Comparison of ENCODE assay signal across 22 mouse cellular contexts in the genomic region with DNA sequence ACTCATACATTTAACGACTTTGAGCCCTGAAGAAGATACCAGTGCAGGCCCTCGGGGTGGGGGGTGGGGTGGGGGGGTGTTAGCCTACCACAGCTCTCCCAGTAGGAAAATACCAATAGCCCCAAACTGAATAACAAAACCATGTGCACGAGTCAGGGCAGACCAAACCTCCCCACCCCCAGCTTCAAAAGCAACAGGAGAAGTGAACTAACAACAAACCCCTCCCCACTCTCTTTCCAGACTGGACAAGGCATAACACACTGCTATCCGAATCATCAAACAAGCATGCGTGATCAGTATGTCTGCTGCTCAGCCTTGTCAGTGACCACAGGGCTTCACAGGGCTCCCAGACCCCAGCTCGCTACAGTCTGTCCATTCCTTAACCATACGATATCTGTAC.
DNase-seq lines count a peak whose midpoint lies in the region; ATAC-seq and TF ChIP-seq lines count a peak whose summit lies in the region.
"Had no signal": no experiment of that assay in that cellular context is flagged by ENCODE, and none has a peak within 500 bp of the region (broad histone marks: within the 10 kb centered on the region; RNA-seq: fewer than 3 reads in every experiment).

No protein-coding gene starts in this region.

- WGBS in heart, embryonic 10.5 days = 52% methylated on average over 7 of the region's 7 CpGs
- 61% methylated on average over 7 of the region's 7 CpGs for WGBS in limb, embryonic 10.5 days

- no peaks in the 10 kb centered on the region for H3K27me3 ChIP-seq in heart, embryonic 10.5 days (ENCODE audit: insufficient read depth, poor library complexity, severe bottlenecking)
- no peaks in the 10 kb centered on the region for H3K27me3 ChIP-seq in E14TG2a.4 (ENCODE audit: insufficient read depth, low read length)
- H3K27me3 ChIP-seq in limb, embryonic 10.5 days (ENCODE audit: low read depth, poor library complexity, severe bottlenecking) = no peaks in the 10 kb centered on the region
- H3K27me3 ChIP-seq: CH12.LX; midbrain, embryonic 15.5 days; stomach, embryonic 15.5 days had no signal

- no peak for ATAC-seq in CD4-positive, CD25-positive, alpha-beta regulatory T cell, adult 4 months
- ATAC-seq: liver, postnatal 0 days; midbrain, embryonic 15.5 days; Patski had no signal

- no peaks in the 10 kb centered on the region for H3K36me3 ChIP-seq in heart, embryonic 10.5 days
- peaks cover 43% of the 10 kb centered on the region for H3K36me3 ChIP-seq in E14TG2a.4 (ENCODE audit: insufficient read depth, low read length)
- H3K36me3 ChIP-seq in limb, embryonic 10.5 days = peaks cover 8% of the 10 kb centered on the region; the same call in 1 of the 2 replicates
- H3K36me3 ChIP-seq: midbrain, embryonic 15.5 days; stomach, embryonic 15.5 days had no signal

- H3K4me3 ChIP-seq in heart, embryonic 10.5 days = no peak overlapping the region
- H3K4me3 ChIP-seq in E14TG2a.4 (replicated peaks; ENCODE audit: low read length) = peak overlapping the region; percentile 60; the same call in 1 of the 2 replicates
- H3K4me3 ChIP-seq in limb, embryonic 10.5 days = no peak overlapping the region
- H3K4me3 ChIP-seq: forebrain, embryonic 10.5 days; megakaryocyte, embryonic 14.5 days; midbrain, embryonic 15.5 days; stomach, embryonic 15.5 days had no signal

- H3K4me1 ChIP-seq in heart, embryonic 10.5 days = peaks cover 67% of the 10 kb centered on the region
- H3K4me1 ChIP-seq in E14TG2a.4 (replicated peaks; ENCODE audit: low read depth, low read length) = peaks cover 94% of the 10 kb centered on the region
- H3K4me1 ChIP-seq in limb, embryonic 10.5 days = peaks cover 97% of the 10 kb centered on the region
- H3K4me1 ChIP-seq: midbrain, embryonic 15.5 days had no signal

- intact Hi-C loops in heart, postnatal 14 days (cut with DNase I) = no loop called here

- H3K9me3 ChIP-seq in heart, embryonic 10.5 days = no peaks in the 10 kb centered on the region
- H3K9me3 ChIP-seq in E14TG2a.4 (ENCODE audit: low read length) = peaks cover under 1% of the 10 kb centered on the region
- no peaks in the 10 kb centered on the region for H3K9me3 ChIP-seq in limb, embryonic 10.5 days (replicated peaks)
- H3K9me3 ChIP-seq: forebrain, embryonic 10.5 days; midbrain, embryonic 15.5 days; stomach, embryonic 15.5 days had no signal

- no peak for TF ChIP-seq CTCF in E14TG2a.4 (conservative IDR thresholded peaks at IDR 0.05; ENCODE audit: low read length)

- H3K27ac ChIP-seq in heart, embryonic 10.5 days = peak overlapping the region; percentile 53; the same call in 1 of the 2 replicates
- H3K27ac ChIP-seq in limb, embryonic 10.5 days = peak overlapping the region; percentile 72
- H3K27ac ChIP-seq: midbrain, embryonic 15.5 days; stomach, embryonic 15.5 days had no signal

- no peak for DNase-seq in heart, embryonic 10.5 days (ENCODE audit: low spot score)
- DNase-seq in heart, postnatal 14 days = no peak
- peak; percentile 82 for DNase-seq in R1 (ENCODE audit: low read depth, low spot score)
- DNase-seq in limb, embryonic 10.5 days (ENCODE audit: low spot score) = no peak
- DNase-seq in frontal cortex, postnatal 10 days (ENCODE audit: low spot score in 2 of 2) = no peak
- DNase-seq in gastrocnemius, postnatal 10 days = no peak
- DNase-seq: adrenal gland, postnatal 25 days; cerebellum, adult 11-12 months; cerebellum, postnatal 14 days; heart, adult 18-20 months; kidney, postnatal 4 days; layer of hippocampus, adult 9-11 months; liver, postnatal 0 days; retina, postnatal 1 day had no signal
